Mouse (Mus musculus) bone marrow macrophage, adult 2 months (primary cell): ENCODE measurements around the gene Sh3rf3.

Experiments
- CTCF ChIP-seq: IDR thresholded peaks from 2 replicates; pipeline ENCODE4 v1.5.1; 2012; ENCODE audit warnings: low read depth, mild to moderate bottlenecking, low read length, moderate library complexity
- POLR2A ChIP-seq: IDR thresholded peaks from 2 replicates; pipeline ENCODE4 v1.6.1; 2012; ENCODE audit warnings: mild to moderate bottlenecking, low read depth, low read length, borderline replicate concordance

DNA sequence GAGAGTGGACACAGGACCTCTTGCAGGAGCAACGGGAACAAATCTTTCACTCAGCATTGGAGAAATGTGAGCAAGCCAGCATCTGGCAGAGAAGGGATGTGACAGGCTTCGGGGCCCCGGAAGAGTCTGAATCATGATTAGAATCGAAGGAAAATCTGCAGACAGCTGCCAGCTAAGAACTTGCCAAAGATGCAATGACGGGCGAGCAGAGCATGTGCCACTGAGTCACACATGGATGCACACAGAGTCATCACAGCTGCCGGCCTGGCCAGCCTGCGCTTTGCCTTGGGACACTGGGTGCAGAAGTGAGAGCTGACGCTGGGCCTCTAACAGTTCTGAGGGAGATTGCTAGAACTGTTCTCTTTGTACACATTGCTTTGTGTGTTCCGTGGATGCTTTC, 264.8 kb downstream of the Sh3rf3 start:
- TF ChIP-seq POLR2A (no peak), CTCF (no peak)
